Mouse (Mus musculus) kidney, adult 2 months (tissue): ENCODE measurements around the gene Ubxn2a. TPM values are rescaled to one million over a fixed set of nuclear protein-coding genes. Genes with fewer than 3 reads are reported as not detected.

Experiments
- DNase-seq: peaks from one replicate; pipeline ENCODE4 v3.0.0; 2021
- H3K27ac ChIP-seq: fragments of 200-500 bp; 2 replicates; pipeline ENCODE4 v1.5.1; 2012; ENCODE audit warnings: low read depth, low read length, control low read depth, inconsistent platforms; ENCODE audit not compliant: insufficient read depth
- H3K27me3 ChIP-seq: fragments of 200-500 bp; replicated peaks from 2 replicates; pipeline ENCODE4 v1.6.1; 2012; ENCODE audit warnings: mild to moderate bottlenecking, moderate library complexity, low read length, inconsistent platforms; ENCODE audit not compliant: control insufficient read depth, insufficient read depth
- H3K36me3 ChIP-seq: fragments of 200-500 bp; 2 replicates; pipeline ENCODE4 v1.6.1; 2012; ENCODE audit warnings: mild to moderate bottlenecking, moderate library complexity, low read length, inconsistent platforms; ENCODE audit not compliant: control insufficient read depth, insufficient read depth
- H3K4me1 ChIP-seq: fragments of 200-500 bp; 2 replicates; pipeline ENCODE4 v1.6.1; 2011; ENCODE audit warnings: low read length; ENCODE audit not compliant: control insufficient read depth, insufficient read depth
- H3K4me3 ChIP-seq: fragments of 200-500 bp; 2 replicates; pipeline ENCODE4 v1.5.1; 2011; ENCODE audit warnings: mild to moderate bottlenecking, low read depth, low read length, control low read depth; ENCODE audit not compliant: insufficient read depth
- CTCF ChIP-seq: fragments of 200-500 bp; conservative IDR thresholded peaks from 2 replicates; pipeline ENCODE4 v1.5.1; 2011; ENCODE audit warnings: low read depth, mild to moderate bottlenecking, control low read depth, low read length, moderate library complexity, mixed read lengths; ENCODE audit not compliant: insufficient read depth, insufficient read length
- POLR2A ChIP-seq: fragments of 200-500 bp; IDR thresholded peaks from one replicate; pipeline ENCODE4 v1.6.1; 2011; ENCODE audit warnings: low read depth, low read length, control low read depth
- WGBS: fragments of 180-500 bp; shearing (Covaris S2); methylation state at CpG from one replicate; pipeline ENCODE4 v1.1.7; 2018; 5-methylcytosine and 5-hydroxymethylcytosine counted together
- polyA plus RNA-seq: library from polyadenylated mRNA; depleted of rRNA; stranded (reverse); fragments of >200 nt; gene quantifications from 2 replicates; pipeline ENCODE4 v1.2.3, GENCODE M21; 2012

The Ubxn2a gene
- polyA plus RNA-seq, 1 experiment = 10.9 TPM

DNA sequence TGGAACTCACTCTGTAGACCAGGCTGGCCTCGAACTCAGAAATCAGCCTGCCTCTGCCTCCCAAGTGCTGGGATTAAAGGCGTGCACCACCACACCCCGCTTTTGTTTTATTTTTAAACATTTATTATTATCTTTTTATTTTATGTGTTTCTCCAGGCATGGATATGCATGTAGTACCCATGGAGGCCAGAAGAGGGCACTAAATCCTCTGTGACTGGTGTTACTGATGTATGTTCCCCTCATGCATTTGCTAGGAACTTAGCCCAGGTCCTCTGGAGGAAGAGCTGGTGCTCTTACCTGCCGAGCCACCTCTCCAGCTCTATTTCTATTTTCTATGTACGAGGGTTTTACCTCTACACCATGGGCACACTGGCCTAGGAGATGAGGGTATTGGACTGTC lies 51.3 kb downstream of the Ubxn2a start:
- Histone ChIP-seq H3K4me3 (no peak overlapping the region), H3K4me1 (no peaks in the 10 kb centered on the region), H3K27me3 (no peaks in the 10 kb centered on the region), H3K27ac (no peak overlapping the region), H3K36me3 (no peaks in the 10 kb centered on the region)
- peak; percentile 18 for DNase-seq
- TF ChIP-seq CTCF (peak; percentile 32; the same call in 1 of the 2 replicates), POLR2A (no peak)
- 97% methylated on average over 5 of the region's 5 CpGs for whole genome bisulfite sequencing

GRCm38 (mm10) chr12:4843741-4844140 lies 63.8 kb downstream of the Ubxn2a start:
- Histone ChIP-seq H3K27me3 (no peaks in the 10 kb centered on the region), H3K4me1 (no peaks in the 10 kb centered on the region), H3K36me3 (no peaks in the 10 kb centered on the region), H3K27ac (no peak overlapping the region), H3K4me3 (peak overlapping the region; percentile 98)
- peak; percentile 44 for DNase-seq
- WGBS = 1% methylated on average over 12 of the region's 12 CpGs
- no peak for TF ChIP-seq CTCF

DNA sequence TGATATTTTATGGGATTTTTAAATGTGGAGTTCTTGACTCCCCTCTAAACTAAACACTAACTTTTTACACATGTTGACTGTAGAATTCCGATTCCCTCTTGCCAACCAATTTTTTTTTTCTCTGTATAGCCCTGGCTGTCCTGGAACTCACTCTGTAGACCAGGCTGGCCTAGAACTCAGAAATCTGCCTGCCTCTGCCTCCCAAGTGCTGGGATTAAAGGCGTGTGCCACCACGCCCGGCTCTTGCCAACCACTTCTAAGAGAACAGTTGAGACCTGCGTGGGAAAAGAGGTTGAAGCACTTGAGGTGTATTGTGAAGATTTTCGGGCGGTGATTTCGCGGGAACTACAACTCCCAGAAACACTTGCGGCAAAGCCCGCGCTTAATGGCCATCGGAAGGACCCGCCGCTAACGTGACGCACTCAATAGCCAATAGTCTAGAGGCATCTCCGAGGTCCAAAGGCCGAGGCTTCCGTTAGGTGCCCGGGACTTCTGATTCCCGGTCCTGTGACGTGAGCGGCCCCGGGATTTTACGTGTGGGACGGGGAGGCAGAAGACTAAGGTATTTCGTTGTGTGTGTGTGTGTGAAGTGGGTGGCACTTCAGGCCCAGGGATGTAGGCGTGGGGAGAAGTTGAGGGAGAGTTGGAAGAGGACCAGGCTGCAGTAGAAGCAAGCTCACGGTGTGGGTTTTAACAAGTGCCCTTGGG lies 64.5 kb downstream of the Ubxn2a start, which contains the start of gene Wdcp:
Gene Wdcp, plus strand, starts transcription at position 414 of the 708 bp plus-strand sequence.
- Histone ChIP-seq H3K4me3 (peak within 1 kb of the TSS; percentile 98), H3K36me3 (no peaks in the 10 kb centered on the region), H3K27ac (peak within 1 kb of the TSS; percentile 67; the same call in 1 of the 2 replicates), H3K27me3 (no peaks in the 10 kb centered on the region), H3K4me1 (no peaks in the 10 kb centered on the region)
- WGBS = under 1% methylated on average over 30 of the region's 30 CpGs
- peak; percentile 97 for DNase-seq
- TF ChIP-seq POLR2A (peak; percentile 39), CTCF (no peak)

GRCm38 (mm10) chr12:4842456-4842855 lies 65.0 kb downstream of the Ubxn2a start:
- no peak for TF ChIP-seq POLR2A
- no peak for DNase-seq
- 92% methylated on average over 8 of the region's 8 CpGs for WGBS
- H3K27ac ChIP-seq = no peak overlapping the region
- H3K27me3 ChIP-seq = no peaks in the 10 kb centered on the region
- H3K4me1 ChIP-seq = no peaks in the 10 kb centered on the region
- no peaks in the 10 kb centered on the region for H3K36me3 ChIP-seq
- no peak overlapping the region for H3K4me3 ChIP-seq

DNA sequence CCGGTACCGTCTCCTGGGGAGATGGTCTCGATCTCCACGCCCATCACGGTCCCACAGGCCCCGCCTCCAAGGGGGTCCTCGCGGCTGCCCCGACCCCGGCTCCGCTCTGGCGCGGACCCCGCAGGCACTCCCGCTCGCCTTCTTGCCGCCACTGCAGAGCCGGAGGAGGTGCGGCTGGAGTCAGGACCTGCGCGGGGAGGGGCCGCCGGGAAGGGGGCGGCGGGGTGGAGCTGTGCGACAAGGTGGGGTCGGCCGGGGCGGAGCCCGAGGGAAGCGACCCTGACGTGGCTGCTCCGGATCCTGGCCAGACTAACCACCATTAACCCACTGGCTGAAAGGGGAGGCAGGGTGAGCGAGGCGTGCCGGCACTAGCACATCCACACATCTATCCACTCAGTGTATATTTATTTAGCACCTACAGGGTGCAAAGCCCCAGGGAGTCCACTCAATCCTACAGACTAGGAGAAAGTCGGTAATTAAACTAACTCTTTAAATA lies 66.1 kb downstream of the Ubxn2a start, which contains the start of gene Fkbp1b:
Gene Fkbp1b, minus strand, starts transcription at position 200 of the 496 bp plus-strand sequence.
- 1% methylated on average over 37 of the region's 37 CpGs for WGBS
- H3K27me3 ChIP-seq = no peaks in the 10 kb centered on the region

GRCm38 (mm10) chr12:4840741-4841140 lies 66.8 kb downstream of the Ubxn2a start:
- WGBS = 5% methylated on average over 11 of the region's 11 CpGs
- peak; percentile 15 for DNase-seq
- Histone ChIP-seq H3K4me1 (no peaks in the 10 kb centered on the region), H3K4me3 (peak overlapping the region; percentile 65), H3K27ac (no peak overlapping the region), H3K36me3 (no peaks in the 10 kb centered on the region), H3K27me3 (no peaks in the 10 kb centered on the region)
- no peak for TF ChIP-seq POLR2A

More for the DNA sequence above, 66.1 kb downstream of the Ubxn2a start, which contains the start of gene Fkbp1b:
- peak within 1 kb of the TSS; percentile 65 for H3K4me3 ChIP-seq
- no peaks in the 10 kb centered on the region for H3K36me3 ChIP-seq
- no peak within 1 kb of the TSS for H3K27ac ChIP-seq
- no peaks in the 10 kb centered on the region for H3K4me1 ChIP-seq
- no peak for TF ChIP-seq CTCF
- no peak for TF ChIP-seq POLR2A
- DNase-seq = peak; percentile 56

- no peaks in the 10 kb centered on the region for H3K27me3 ChIP-seq
- H3K4me1 ChIP-seq = no peaks in the 10 kb centered on the region
- H3K4me3 ChIP-seq = no peak overlapping the region
- H3K36me3 ChIP-seq = no peaks in the 10 kb centered on the region
- TF ChIP-seq POLR2A (no peak), CTCF (no peak)
- H3K27ac ChIP-seq = no peak overlapping the region
- 70% methylated on average over 6 of the region's 6 CpGs for WGBS
- DNase-seq = no peak
Observed at GRCm38 (mm10) chr12:4840010-4840409, 67.5 kb downstream of the Ubxn2a start.
